Mouse (Mus musculus) midbrain, postnatal 0 days (tissue): ENCODE measurements around the gene Ccdc24. TPM values are rescaled to one million over a fixed set of nuclear protein-coding genes. Genes with fewer than 3 reads are reported as not detected.

ENCODE experiments used
- ATAC-seq: fragments of 200-750 bp; cut with Nextera tagmentation; 2 replicates; pipeline ENCODE4 v1.8.0; 2017; ENCODE audit warnings: moderate number of reproducible peaks, mild to moderate bottlenecking, moderate TSS enrichment, moderate library complexity; ENCODE audit not compliant: low FRiP score
- DNase-seq: peaks from one replicate; pipeline ENCODE4 v3.0.0-alpha.2; 2015; ENCODE audit warnings: low spot score
- H3K27ac ChIP-seq: fragments of 300-500 bp; sonication (generic); 2 replicates; pipeline ENCODE4 v1.5.1; 2014; ENCODE audit warnings: low read depth, mild to moderate bottlenecking, low read length, mixed read lengths
- H3K27me3 ChIP-seq: fragments of 300-500 bp; sonication (generic); 2 replicates; pipeline ENCODE4 v1.6.1; 2014; ENCODE audit warnings: low read length, control low read depth, mixed read lengths; ENCODE audit not compliant: insufficient read depth
- H3K36me3 ChIP-seq: fragments of 300-500 bp; sonication (generic); 2 replicates; pipeline ENCODE4 v1.6.1; 2014; ENCODE audit warnings: low read length, control low read depth, mixed read lengths; ENCODE audit not compliant: insufficient read depth
- H3K4me1 ChIP-seq: fragments of 300-500 bp; sonication (generic); 2 replicates; pipeline ENCODE4 v1.6.1; 2014; ENCODE audit warnings: mild to moderate bottlenecking, control low read depth, antibody characterized with exemption, low read length, mixed read lengths; ENCODE audit not compliant: insufficient read depth
- H3K4me2 ChIP-seq: fragments of 300-500 bp; sonication (generic); 2 replicates; pipeline ENCODE4 v1.6.1; 2014; ENCODE audit warnings: low read depth, mild to moderate bottlenecking, low read length, mixed read lengths; ENCODE audit not compliant: poor library complexity, severe bottlenecking
- H3K4me3 ChIP-seq: fragments of 300-500 bp; sonication (generic); 2 replicates; pipeline ENCODE4 v1.5.1; 2014; ENCODE audit warnings: low read depth, mild to moderate bottlenecking, low read length, moderate library complexity
- H3K9ac ChIP-seq: fragments of 300-500 bp; sonication (generic); replicated peaks from 2 replicates; pipeline ENCODE4 v1.6.1; 2014; ENCODE audit warnings: mild to moderate bottlenecking, low read length, moderate library complexity, mixed read lengths; ENCODE audit not compliant: poor library complexity, severe bottlenecking
- H3K9me3 ChIP-seq: fragments of 300-500 bp; sonication (generic); 2 replicates; pipeline ENCODE4 v1.6.1; 2016; ENCODE audit warnings: low read length, control low read depth
- CTCF ChIP-seq: IDR thresholded peaks from 2 replicates; pipeline ENCODE4 v1.5.1; 2016; ENCODE audit warnings: antibody characterized with exemption, mild to moderate bottlenecking
- WGBS: fragments of 180-500 bp; shearing (Covaris S2); extraction: QIAGEN DNeasy Blood & Tissue Kit; methylation state at CpG from one replicate; pipeline ENCODE4 v1.1.7; 2014; 5-methylcytosine and 5-hydroxymethylcytosine counted together
- polyA plus RNA-seq: library from polyadenylated mRNA; unstranded; fragments of >200 nt; fragmentation: Nextera tagmentation; extraction: Ambion mirVana; gene quantifications from 2 replicates; pipeline ENCODE4 v1.2.1, GENCODE M21; 2015
- total RNA-seq: library from RNA; depleted of rRNA; stranded (reverse); fragments of >200 nt; gene quantifications from 2 replicates; pipeline ENCODE4 v1.2.3, GENCODE M21; 2014

Ccdc24 gene
- total and polyA plus RNA-seq, 2 experiments from 2014 or later: 1.2 to 2.0 TPM

- Histone ChIP-seq H3K9ac (no peak overlapping the region), H3K27me3 (no peaks in the 10 kb centered on the region), H3K4me1 (peaks cover 10% of the 10 kb centered on the region; the same call in 1 of the 2 replicates), H3K4me2 (peak overlapping the region; percentile 97), H3K36me3 (peaks cover 20% of the 10 kb centered on the region), H3K9me3 (no peaks in the 10 kb centered on the region), H3K27ac (no peak overlapping the region), H3K4me3 (no peak overlapping the region)
- WGBS: 47% methylated on average over 8 of the region's 8 CpGs
- DNase-seq: no peak
- no peak for ATAC-seq
- no peak for TF ChIP-seq CTCF
Observed at GRCm38 (mm10) chr4:117890750-117891149, 18.4 kb upstream of the Ccdc24 start.

GRCm38 (mm10) chr4:117890031-117890430 lies 17.7 kb upstream of the Ccdc24 start:
- no peak for ATAC-seq
- TF ChIP-seq CTCF: no peak

GRCm38 (mm10) chr4:117889471-117889870 lies 17.1 kb upstream of the Ccdc24 start:
- Histone ChIP-seq H3K36me3 (peaks cover 28% of the 10 kb centered on the region), H3K9ac (no peak overlapping the region), H3K4me1 (peaks cover 10% of the 10 kb centered on the region), H3K9me3 (no peaks in the 10 kb centered on the region), H3K4me3 (no peak overlapping the region), H3K27me3 (no peaks in the 10 kb centered on the region), H3K27ac (no peak overlapping the region), H3K4me2 (no peak overlapping the region)
- no peak for ATAC-seq
- no peak for DNase-seq
- TF ChIP-seq CTCF: no peak
- 91% methylated on average over 15 of the region's 15 CpGs for WGBS

More at GRCm38 (mm10) chr4:117890031-117890430, 17.7 kb upstream of the Ccdc24 start:
- H3K9ac ChIP-seq: no peak overlapping the region
- H3K36me3 ChIP-seq: peaks cover 26% of the 10 kb centered on the region
- no peak overlapping the region for H3K4me3 ChIP-seq
- H3K27ac ChIP-seq: no peak overlapping the region
- H3K4me1 ChIP-seq: peaks cover 10% of the 10 kb centered on the region; the same call in 1 of the 2 replicates
- no peak overlapping the region for H3K4me2 ChIP-seq
- no peaks in the 10 kb centered on the region for H3K27me3 ChIP-seq
- 91% methylated on average over 14 of the region's 14 CpGs for WGBS
- no peak for DNase-seq
- no peaks in the 10 kb centered on the region for H3K9me3 ChIP-seq

DNA sequence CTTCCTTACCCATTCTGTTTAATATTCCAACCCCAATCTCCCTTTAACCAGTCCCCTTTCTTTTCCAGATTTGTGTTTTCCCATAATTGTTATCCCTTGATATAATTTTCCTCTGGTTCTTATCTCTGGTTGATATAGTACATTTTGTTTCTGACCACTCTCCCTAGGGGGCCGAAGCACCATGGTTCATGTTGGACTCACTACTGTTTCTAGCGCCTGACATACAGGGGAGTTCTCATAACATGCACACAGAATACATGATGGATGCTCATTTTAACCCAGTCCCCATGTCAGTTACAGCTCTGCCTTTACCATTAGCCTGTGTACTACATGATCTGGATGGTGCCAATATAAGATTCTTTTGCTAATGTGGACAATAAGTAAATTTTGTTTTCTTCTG lies 15.6 kb upstream of the Ccdc24 start:
- 80% methylated on average over 2 of the region's 2 CpGs for WGBS
- Histone ChIP-seq H3K4me3 (peak overlapping the region; percentile 94; the same call in 1 of the 2 replicates), H3K9ac (peak overlapping the region; percentile 97)

GRCm38 (mm10) chr4:117887133-117887532 lies 14.8 kb upstream of the Ccdc24 start, which contains the start of gene Atp6v0b:
Gene Atp6v0b, minus strand, starts transcription at chr4:117887333.
- H3K9me3 ChIP-seq: no peaks in the 10 kb centered on the region
- no peaks in the 10 kb centered on the region for H3K27me3 ChIP-seq
- peaks cover 22% of the 10 kb centered on the region for H3K36me3 ChIP-seq
- H3K4me2 ChIP-seq: peak within 1 kb of the TSS; percentile 89
- H3K4me3 ChIP-seq: peak within 1 kb of the TSS; percentile 94
- TF ChIP-seq CTCF: no peak
- ATAC-seq: peak; percentile 90
- peaks cover 17% of the 10 kb centered on the region for H3K4me1 ChIP-seq
- H3K27ac ChIP-seq: peak within 1 kb of the TSS; percentile 62
- peak; percentile 94 for DNase-seq
- H3K9ac ChIP-seq: peak within 1 kb of the TSS; percentile 97
- WGBS: 0% methylated on average over 34 of the region's 37 CpGs

More for the DNA sequence above, 15.6 kb upstream of the Ccdc24 start:
- Histone ChIP-seq H3K4me1 (peaks cover 17% of the 10 kb centered on the region), H3K27me3 (no peaks in the 10 kb centered on the region), H3K27ac (no peak overlapping the region), H3K4me2 (peak overlapping the region; percentile 89; the same call in 1 of the 2 replicates), H3K9me3 (no peaks in the 10 kb centered on the region), H3K36me3 (peaks cover 22% of the 10 kb centered on the region)
- DNase-seq (no peak), ATAC-seq (no peak)
- no peak for TF ChIP-seq CTCF

DNA sequence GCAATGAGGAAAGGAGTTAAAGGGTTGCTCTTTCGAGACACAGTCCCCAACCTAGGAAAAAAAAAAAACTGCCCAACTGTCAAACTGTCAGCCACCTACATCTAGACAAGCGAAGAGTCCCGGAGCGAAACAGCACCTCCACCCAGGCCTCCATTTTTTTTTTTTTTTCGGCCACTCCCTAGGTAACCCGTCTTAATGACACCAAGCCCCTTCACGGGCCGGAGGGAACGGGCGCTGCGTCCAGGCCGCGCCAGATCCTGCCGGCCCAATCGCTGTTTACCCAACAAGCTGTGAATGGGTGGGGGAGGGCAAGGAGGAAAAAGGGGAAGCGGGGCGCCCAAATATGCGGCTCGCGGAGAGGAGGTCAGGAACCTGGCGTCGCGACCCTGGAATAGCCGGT lies 14.3 kb upstream of the Ccdc24 start:
- 4% methylated on average over 24 of the region's 24 CpGs for WGBS
- H3K4me1 ChIP-seq: peaks cover 22% of the 10 kb centered on the region
- H3K27ac ChIP-seq: peak overlapping the region; percentile 62
- TF ChIP-seq CTCF: no peak
- no peaks in the 10 kb centered on the region for H3K27me3 ChIP-seq
- peaks cover 22% of the 10 kb centered on the region for H3K36me3 ChIP-seq
- peak overlapping the region; percentile 97 for H3K9ac ChIP-seq
- H3K4me3 ChIP-seq: peak overlapping the region; percentile 94
- ATAC-seq: peak; percentile 0; the same call in 1 of the 2 replicates
- no peak for DNase-seq
- H3K4me2 ChIP-seq: peak overlapping the region; percentile 89
- H3K9me3 ChIP-seq: no peaks in the 10 kb centered on the region
